Mouse (Mus musculus) MEL (cell line): ENCODE measurements at regions not wholly inside any gene's neighbourhood (a gene's known extent, or its start where the extent isn't known, plus 50 kb on each side); places are given as distances from the start of the nearest gene placed in this dataset.

Experiments
- DNase-seq: peaks from one replicate; pipeline ENCODE4 v3.0.0; 2011; ENCODE audit warnings: low read depth, low spot score
- H3K27ac ChIP-seq: 2 replicates; pipeline ENCODE4 v1.5.1; 2012; ENCODE audit warnings: low read depth, mild to moderate bottlenecking, control low read depth, low read length, moderate library complexity; ENCODE audit not compliant: control insufficient read depth
- H3K27me3 ChIP-seq, 2 experiments: fragments of 150-350 bp in 1 of 2; sonication (generic) in 1 of 2; 2 replicates each; pipeline ENCODE4 v1.6.1; 2012; ENCODE audit warnings: low read length in 2 of 2, mild to moderate bottlenecking in 2 of 2, improper control_type of control experiment in 1 of 2, moderate library complexity in 1 of 2; ENCODE audit not compliant: insufficient read depth in 2 of 2, control insufficient read depth in 1 of 2
- H3K36me3 ChIP-seq, 2 experiments: 2 replicates each; pipeline ENCODE4 v1.6.1; 2012 to 2014; ENCODE audit warnings: low read length in 2 of 2, improper control_type of control experiment in 1 of 2, inconsistent platforms in 1 of 2, mild to moderate bottlenecking in 1 of 2; ENCODE audit not compliant: insufficient read depth in 2 of 2, control insufficient read depth in 1 of 2
- H3K4me1 ChIP-seq, 2 experiments: fragments of 150-350 bp in 1 of 2; sonication (generic) in 1 of 2; 2 replicates each; pipeline ENCODE4 v1.6.1; 2012; ENCODE audit warnings: low read length in 2 of 2, improper control_type of control experiment in 1 of 2, mild to moderate bottlenecking in 1 of 2; ENCODE audit not compliant: insufficient read depth in 2 of 2, control insufficient read depth in 1 of 2
- H3K4me3 ChIP-seq, 2 experiments: fragments of 150-350 bp in 1 of 2; sonication (generic) in 1 of 2; 2 replicates each; pipeline ENCODE4 v1.5.1; 2012; ENCODE audit warnings: low read depth in 2 of 2, low read length in 2 of 2, mild to moderate bottlenecking in 2 of 2, moderate library complexity in 2 of 2, control low read depth in 1 of 2, improper control_type of control experiment in 1 of 2; ENCODE audit not compliant: control insufficient read depth in 1 of 2, insufficient read depth in 1 of 2
- H3K79me2 ChIP-seq: 2 replicates; pipeline ENCODE4 v1.6.1; 2012; ENCODE audit warnings: mild to moderate bottlenecking, low read length, moderate library complexity; ENCODE audit not compliant: control insufficient read depth, poor library complexity, insufficient read depth
- H3K9ac ChIP-seq: 2 replicates; pipeline ENCODE4 v1.6.1; 2012; ENCODE audit warnings: low read depth, mild to moderate bottlenecking, control low read depth, low read length, moderate library complexity; ENCODE audit not compliant: control insufficient read depth, poor library complexity, severe bottlenecking
- H3K9me3 ChIP-seq: fragments of 150-350 bp; sonication (generic); replicated peaks from 2 replicates; pipeline ENCODE4 v1.6.1; 2012; ENCODE audit warnings: mild to moderate bottlenecking, low read length, improper control_type of control experiment, moderate library complexity; ENCODE audit not compliant: insufficient read depth
- BHLHE40 ChIP-seq: IDR thresholded peaks from 2 replicates; pipeline ENCODE4 v1.6.1; 2012; ENCODE audit warnings: low read depth, mild to moderate bottlenecking, inconsistent platforms, low read length, improper control_type of control experiment, borderline replicate concordance
- E2F4 ChIP-seq: IDR thresholded peaks from 2 replicates; pipeline ENCODE4 v1.6.1; 2011; ENCODE audit warnings: low read depth, low read length, improper control_type of control experiment, borderline replicate concordance
- GATA1 ChIP-seq: IDR thresholded peaks from 2 replicates; pipeline ENCODE4 v1.6.1; 2011; ENCODE audit warnings: low read depth, low read length, improper control_type of control experiment
- MAFK ChIP-seq: IDR thresholded peaks from 2 replicates; pipeline ENCODE4 v1.6.1; 2011; ENCODE audit warnings: low read depth, mild to moderate bottlenecking, low read length, improper control_type of control experiment, borderline replicate concordance
- MAX ChIP-seq: IDR thresholded peaks from 2 replicates; pipeline ENCODE4 v1.6.1; 2011; ENCODE audit warnings: low read length, improper control_type of control experiment
- MAZ ChIP-seq: IDR thresholded peaks from 2 replicates; pipeline ENCODE4 v1.6.1; 2012; ENCODE audit warnings: low read depth, mild to moderate bottlenecking, inconsistent platforms, low read length, improper control_type of control experiment
- MXI1 ChIP-seq: IDR thresholded peaks from 2 replicates; pipeline ENCODE4 v1.6.1; 2011; ENCODE audit warnings: mild to moderate bottlenecking, low read depth, low read length, improper control_type of control experiment
- POLR2AphosphoS2 ChIP-seq: IDR thresholded peaks from 2 replicates; pipeline ENCODE4 v1.6.1; 2011; ENCODE audit warnings: low read length, improper control_type of control experiment
- POLR2AphosphoS5 ChIP-seq: IDR thresholded peaks from 2 replicates; pipeline ENCODE4 v1.6.1; 2012; ENCODE audit warnings: low read depth, borderline replicate concordance, mild to moderate bottlenecking, inconsistent platforms, low read length, moderate library complexity, mixed read lengths
- RAD21 ChIP-seq: IDR thresholded peaks from 2 replicates; pipeline ENCODE4 v1.6.1; 2011; ENCODE audit warnings: mild to moderate bottlenecking, low read depth, low read length, improper control_type of control experiment
- UBTF ChIP-seq: IDR thresholded peaks from 2 replicates; pipeline ENCODE4 v1.6.1; 2012; ENCODE audit warnings: low read depth, mild to moderate bottlenecking, inconsistent platforms, low read length, improper control_type of control experiment, moderate library complexity, borderline replicate concordance; ENCODE audit not compliant: insufficient read depth
- USF2 ChIP-seq, 2 experiments: IDR thresholded peaks; 2 replicates each; pipeline ENCODE4 v1.6.1; 2011 to 2012; ENCODE audit warnings: improper control_type of control experiment in 2 of 2, low read length in 2 of 2, borderline replicate concordance in 1 of 2, inconsistent platforms in 1 of 2, low read depth in 1 of 2, mild to moderate bottlenecking in 1 of 2; ENCODE audit not compliant: insufficient read depth in 1 of 2
- ZC3H11A ChIP-seq: IDR thresholded peaks from 2 replicates; pipeline ENCODE4 v1.6.1; 2012; ENCODE audit warnings: low read depth, mild to moderate bottlenecking, inconsistent platforms, low read length, improper control_type of control experiment
- ZMIZ1 ChIP-seq: IDR thresholded peaks from 2 replicates; pipeline ENCODE4 v1.6.1; 2012; ENCODE audit warnings: low read depth, mild to moderate bottlenecking, inconsistent platforms, low read length, improper control_type of control experiment, moderate library complexity

DNA sequence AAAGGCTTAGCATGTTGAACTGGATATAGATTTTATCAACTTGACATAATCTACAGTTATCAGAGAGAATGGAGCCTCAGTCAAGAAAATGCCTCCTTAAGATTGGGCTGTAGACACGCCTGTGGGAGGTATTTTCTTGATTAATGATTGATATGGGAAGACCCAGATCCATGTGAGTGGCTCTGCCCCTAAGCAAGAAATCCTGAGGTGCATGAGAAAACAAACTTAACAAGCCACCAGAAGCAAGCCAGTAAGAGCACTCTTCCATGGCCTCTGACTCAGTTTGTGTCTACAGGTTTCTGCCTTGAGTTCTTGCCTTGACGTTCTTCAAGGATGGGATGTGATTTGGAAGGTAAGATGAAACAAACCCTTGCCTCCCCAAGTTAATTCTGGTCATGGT lies 91.2 kb downstream of the Zbtb18 start:
- no peaks in the 10 kb centered on the region for H3K4me1 ChIP-seq
- H3K4me3 ChIP-seq: no peak overlapping the region
- DNase-seq: no peak
- no peaks in the 10 kb centered on the region for H3K79me2 ChIP-seq
- peaks cover 0 to 2% of the 10 kb centered on the region in 2 experiments; a peak in 2 of 4 replicates for H3K27me3 ChIP-seq
- no peak overlapping the region for H3K27ac ChIP-seq
- H3K9ac ChIP-seq: no peak overlapping the region
- TF ChIP-seq MAZ (no peak), ZMIZ1 (no peak), UBTF (no peak), GATA1 (no peak)
- no peaks in the 10 kb centered on the region for H3K9me3 ChIP-seq
- H3K36me3 ChIP-seq: no peaks in the 10 kb centered on the region

DNA sequence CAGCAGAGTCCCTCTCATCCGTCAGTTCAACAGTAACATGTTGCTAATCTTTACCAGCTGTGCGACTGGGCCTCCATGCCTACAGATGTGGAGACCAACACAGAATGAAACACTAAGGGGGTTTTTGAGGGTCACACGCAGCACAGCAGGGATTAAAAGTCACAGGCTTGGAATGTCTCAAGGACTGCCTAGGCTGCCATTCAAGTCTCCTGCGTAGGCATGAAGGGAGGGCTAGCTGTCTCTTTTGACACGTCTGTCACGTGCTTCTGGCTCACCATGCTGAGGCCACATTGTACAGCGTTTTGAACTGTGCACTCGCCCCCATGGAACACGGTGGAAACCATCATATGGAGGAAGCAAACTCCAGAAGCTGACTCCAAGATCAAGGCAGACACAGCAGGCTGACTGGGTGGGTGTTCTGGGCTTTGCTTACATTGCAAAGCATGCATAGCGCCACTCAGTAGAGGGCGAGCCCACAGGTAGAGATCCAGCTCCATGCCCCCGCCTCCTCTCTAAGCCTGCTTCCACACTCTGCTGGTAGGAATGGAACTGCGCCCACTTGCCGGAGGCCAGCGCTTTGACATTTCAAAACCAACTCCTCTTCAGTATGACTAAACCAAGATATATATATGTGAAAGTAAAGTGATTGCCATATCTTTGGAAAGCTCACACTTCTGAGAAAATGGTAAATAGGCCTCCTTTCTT lies 103.0 kb downstream of the Zbtb18 start:
- no peak overlapping the region for H3K9ac ChIP-seq
- H3K4me3 ChIP-seq: no peak overlapping the region
- no peaks in the 10 kb centered on the region for H3K36me3 ChIP-seq
- H3K79me2 ChIP-seq: no peaks in the 10 kb centered on the region
- no peaks in the 10 kb centered on the region for H3K4me1 ChIP-seq
- no peak overlapping the region for H3K27ac ChIP-seq
- H3K9me3 ChIP-seq: no peaks in the 10 kb centered on the region
- H3K27me3 ChIP-seq: no peaks in the 10 kb centered on the region; a peak in 1 of 4 replicates
- TF ChIP-seq MXI1 (no peak), MAX (no peak)
- TF ChIP-seq, all 39 proteins: peak for 0
- no peak for DNase-seq

DNA sequence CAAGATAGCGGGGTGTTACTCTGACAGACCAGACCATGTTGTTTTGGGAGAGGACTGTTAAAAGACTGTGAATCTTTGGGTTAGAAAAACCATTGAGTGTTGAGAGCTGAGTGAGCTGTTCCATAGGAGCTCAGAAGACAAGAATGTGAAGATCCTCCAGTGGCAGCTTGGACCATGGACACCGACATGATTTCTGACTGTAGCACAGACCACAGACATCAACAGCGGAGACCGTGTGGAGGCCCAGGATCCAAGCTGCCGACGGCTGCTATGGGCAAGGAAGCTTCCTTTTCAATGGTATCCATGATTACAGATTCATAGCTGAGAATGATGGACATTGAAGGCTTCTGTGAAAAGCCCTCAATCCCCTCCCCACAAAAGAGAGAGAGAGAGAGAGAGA lies 105.6 kb downstream of the Zbtb18 start:
- DNase-seq: no peak
- Histone ChIP-seq H3K36me3 (no peaks in the 10 kb centered on the region), H3K27me3 (no peaks in the 10 kb centered on the region; a peak in 2 of 4 replicates), H3K79me2 (no peaks in the 10 kb centered on the region), H3K9ac (no peak overlapping the region)
- TF ChIP-seq POLR2AphosphoS5 (no peak), ZC3H11A (no peak), RAD21 (no peak), POLR2AphosphoS2 (no peak), BHLHE40 (no peak), E2F4 (no peak), MAFK (no peak), USF2 (IDR thresholded peaks at IDR 0.05; ENCODE audit: borderline replicate concordance in 1 of 2, insufficient read depth in 1 of 2, low read depth in 1 of 2, low read length in 2 of 2) (no peak)
- TF ChIP-seq, all 39 proteins: peak for 0
- Histone ChIP-seq H3K27ac (no peak overlapping the region), H3K4me3 (no peak overlapping the region), H3K9me3 (no peaks in the 10 kb centered on the region), H3K4me1 (no peaks in the 10 kb centered on the region)
